7 mouse cellular contexts compared by ENCODE assay signal in genomic region chr3:37414413-37414960, GRCm38 (mm10). TPM values are rescaled to one million over a fixed set of nuclear protein-coding genes. Genes with fewer than 3 reads are reported as not detected.
DNase-seq lines count a peak whose midpoint lies in the region.

No protein-coding gene starts in this region.

- DNase-seq in CD8-positive naive resting alpha-beta T cell, adult 2 months (ENCODE audit: low read depth in 2 of 2, low spot score in 2 of 2), result peak; percentile 51 to 66
- peak; percentile 95 for DNase-seq in NIH3T3 (ENCODE audit: low read depth)
- peak; percentile 91 to 93 for DNase-seq in cerebellum, postnatal 10 days
- DNase-seq in gastrocnemius, postnatal 4 days (ENCODE audit: low spot score in 2 of 2), result peak; percentile 68 to 82
- DNase-seq in layer of hippocampus, adult 8-10 months (ENCODE audit: low spot score in 2 of 2), result peak; percentile 71 to 86
- peak; percentile 86 for DNase-seq in lung, postnatal 14 days
- peak; percentile 38 for DNase-seq in spleen, adult 12 weeks (ENCODE audit: low spot score)

RNA-seq across cellular contexts. Expression of gene Spata5, which starts 5.2 kb away (rescaled TPM):
- 10 to 100 TPM; 25.9 to 27.6 TPM for total RNA-seq in gastrocnemius, postnatal 4 days (2021)
- 10 to 100 TPM; 21.9 to 28.1 (median 24.4) TPM for total RNA-seq in layer of hippocampus, adult 8-10 months (2022)

RNA-seq across cellular contexts. Expression of gene Nudt6, which starts 5.5 kb away (rescaled TPM):
- total RNA-seq in gastrocnemius, postnatal 4 days (2021), result 10 to 100 TPM; 17.3 to 18.5 TPM
- total RNA-seq in layer of hippocampus, adult 8-10 months (2022), result 1 to 10 TPM; 4.7 to 8.2 (median 5.4) TPM

Comparison
In these comparisons a context has a peak if more than half of its experiments do, and no peak if none do; other contexts are left out.
1. Peak in every context shown above with its lines: DNase-seq.
2. DNase-seq: peak in every context shown above with its lines; median percentile 95 in NIH3T3; 92 in cerebellum, postnatal 10 days; 86 in lung, postnatal 14 days; 78 in layer of hippocampus, adult 8-10 months; 75 in gastrocnemius, postnatal 4 days; 58 in CD8-positive naive resting alpha-beta T cell, adult 2 months; 38 in spleen, adult 12 weeks.